8 mouse cellular contexts compared by ENCODE assay signal in the genomic region with DNA sequence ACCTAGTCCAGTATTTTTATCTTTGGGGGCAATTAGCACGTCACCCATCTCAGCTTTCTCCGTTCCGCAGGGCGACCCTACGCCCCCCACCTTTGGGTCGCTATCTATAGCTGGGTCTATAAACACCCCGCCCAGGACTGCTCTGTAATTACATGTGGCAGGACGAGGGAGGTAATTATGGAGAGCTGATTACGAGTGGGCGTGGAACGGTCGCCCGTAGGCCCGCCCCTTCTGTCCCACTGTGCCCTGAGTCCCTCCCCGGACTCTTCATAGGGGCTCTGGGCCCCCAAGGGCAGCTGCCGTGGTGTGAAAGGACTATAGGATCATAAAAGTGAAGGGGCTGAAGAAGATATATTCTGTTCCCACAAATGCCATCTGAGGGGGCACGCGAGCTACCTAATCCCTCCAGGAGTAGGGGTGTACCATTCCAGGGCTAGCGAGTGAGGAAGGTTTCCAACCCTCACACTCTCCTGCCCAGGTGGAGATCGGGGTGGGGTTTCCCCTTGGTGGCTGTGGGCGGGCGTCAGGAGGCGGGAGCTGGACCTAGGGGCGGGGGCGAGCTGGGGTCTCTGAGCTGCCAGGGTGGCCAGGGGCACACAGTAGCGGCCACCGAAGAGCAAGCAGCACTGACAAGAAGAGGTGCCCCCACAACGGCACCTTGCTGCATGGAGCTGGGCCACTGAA. TPM values are rescaled to one million over a fixed set of nuclear protein-coding genes. Genes with fewer than 3 reads are reported as not detected.
DNase-seq lines count a peak whose midpoint lies in the region; ATAC-seq and TF ChIP-seq lines count a peak whose summit lies in the region.

Gene Col11a2 (plus strand): TSS at position 560 of the 684 bp plus-strand sequence.

- TF ChIP-seq CTCF in C2C12 (IDR thresholded peaks at IDR 0.05; ENCODE audit: control insufficient read depth, insufficient read depth, insufficient read length) = no peak
- TF ChIP-seq CTCF in layer of hippocampus, adult 2 months (conservative IDR thresholded peaks at IDR 0.05) = peak; percentile 26; the same call in 1 of the 2 replicates

- WGBS in embryonic facial prominence, embryonic 14.5 days = 13% methylated on average over 23 of the region's 28 CpGs
- 12% methylated on average over 28 of the region's 28 CpGs for WGBS in midbrain, embryonic 10.5 days

- H3K4me2 ChIP-seq in embryonic facial prominence, embryonic 14.5 days (ENCODE audit: low read depth, low read length) = peak within 1 kb of the TSS; percentile 44

- peak; percentile 60 for ATAC-seq in embryonic facial prominence, embryonic 14.5 days (ENCODE audit: low read depth)

- H3K79me2 ChIP-seq in C2C12 (ENCODE audit: control insufficient read depth, insufficient read depth) = peaks cover 6% of the 10 kb centered on the region

- no peak for DNase-seq in frontal cortex, adult 2 months (ENCODE audit: extremely low spot score in 1 of 2, low spot score in 1 of 2)
- DNase-seq in frontal cortex, postnatal 36 days (ENCODE audit: low spot score in 2 of 2) = no peak
- DNase-seq in embryonic facial prominence, embryonic 14.5 days (ENCODE audit: low spot score) = peak; percentile 68
- DNase-seq in layer of hippocampus, adult 2 months (ENCODE audit: low spot score in 2 of 2) = no peak
- DNase-seq in midbrain, embryonic 10.5 days (ENCODE audit: low spot score) = no peak
- no peak for DNase-seq in ovary, postnatal 14 days (ENCODE audit: low spot score)
- no peak for DNase-seq in spleen, postnatal 4 days (ENCODE audit: low spot score in 2 of 2)

- H3K36me3 ChIP-seq in C2C12 (ENCODE audit: control insufficient read depth, insufficient read depth) = peaks cover 25% of the 10 kb centered on the region
- peaks cover 41% of the 10 kb centered on the region for H3K36me3 ChIP-seq in embryonic facial prominence, embryonic 14.5 days (ENCODE audit: control insufficient read depth, insufficient read depth, low read length)
- H3K36me3 ChIP-seq in midbrain, embryonic 10.5 days = peaks cover 46% of the 10 kb centered on the region

- H3K4me3 ChIP-seq in C2C12 (ENCODE audit: insufficient read depth, poor library complexity, severe bottlenecking) = no peak within 1 kb of the TSS
- peak within 1 kb of the TSS; percentile 32 for H3K4me3 ChIP-seq in embryonic facial prominence, embryonic 14.5 days (ENCODE audit: low read depth, low read length)
- H3K4me3 ChIP-seq in layer of hippocampus, adult 2 months = peak within 1 kb of the TSS; percentile 43
- H3K4me3 ChIP-seq in midbrain, embryonic 10.5 days = peak within 1 kb of the TSS; percentile 38

- H3K79me3 ChIP-seq in C2C12 (ENCODE audit: low read depth) = no peaks in the 10 kb centered on the region

- peak within 1 kb of the TSS; percentile 58 for H3K9ac ChIP-seq in embryonic facial prominence, embryonic 14.5 days (ENCODE audit: low read depth, low read length)

- H3K27me3 ChIP-seq in C2C12 (ENCODE audit: control insufficient read depth, insufficient read depth, insufficient read length) = no peaks in the 10 kb centered on the region
- H3K27me3 ChIP-seq in embryonic facial prominence, embryonic 14.5 days (replicated peaks; ENCODE audit: control insufficient read depth, insufficient read depth, low read length) = peaks cover 4% of the 10 kb centered on the region; the same call in 1 of the 2 replicates
- H3K27me3 ChIP-seq in midbrain, embryonic 10.5 days (ENCODE audit: low read depth, poor library complexity, severe bottlenecking) = peaks cover 48% of the 10 kb centered on the region

- H3K4me1 ChIP-seq in embryonic facial prominence, embryonic 14.5 days (ENCODE audit: control insufficient read depth, insufficient read depth, low read length) = peaks cover 10% of the 10 kb centered on the region; the same call in 1 of the 2 replicates
- H3K4me1 ChIP-seq in midbrain, embryonic 10.5 days = peaks cover 66% of the 10 kb centered on the region

- peak within 1 kb of the TSS; percentile 44 for H3K27ac ChIP-seq in embryonic facial prominence, embryonic 14.5 days (replicated peaks; ENCODE audit: low read depth, low read length)
- peak within 1 kb of the TSS; percentile 83 for H3K27ac ChIP-seq in layer of hippocampus, adult 2 months
- H3K27ac ChIP-seq in midbrain, embryonic 10.5 days (replicated peaks) = peak within 1 kb of the TSS; percentile 57

- H3ac ChIP-seq in C2C12 (ENCODE audit: control insufficient read depth, insufficient read length, low read depth) = peak within 1 kb of the TSS; percentile 6

- no peaks in the 10 kb centered on the region for H3K9me3 ChIP-seq in embryonic facial prominence, embryonic 14.5 days (ENCODE audit: control insufficient read depth, low read length)
- no peaks in the 10 kb centered on the region for H3K9me3 ChIP-seq in midbrain, embryonic 10.5 days (replicated peaks)

TF ChIP-seq in C2C12, 6 proteins besides CTCF, POLR2A, EP300 and RAD21:
- TF ChIP-seq MAX (IDR thresholded peaks at IDR 0.05) (no peak), MYOG (IDR thresholded peaks at IDR 0.05; ENCODE audit: control insufficient read depth, extremely low read depth, insufficient read length) (no peak), CEBPB (IDR thresholded peaks at IDR 0.05; ENCODE audit: low read depth) (no peak), MYOD1 (IDR thresholded peaks at IDR 0.05; ENCODE audit: control insufficient read depth, insufficient read length, low read depth) (no peak), USF1 (IDR thresholded peaks at IDR 0.05; ENCODE audit: low read depth) (no peak), FOSL1 (IDR thresholded peaks at IDR 0.05; ENCODE audit: insufficient read depth, low read length, poor library complexity, severe bottlenecking) (no peak)

RNA-seq across cellular contexts. Expression of gene Col11a2, which starts in this region (rescaled TPM):
- 10.0 and 10.7 TPM in 2 replicates for polyA plus RNA-seq in frontal cortex, adult 2 months (2012; rRNA removed)
- polyA plus RNA-seq in C2C12 (2012; fragmentation: generic; extraction: Trizol) = 0.77 TPM
- 53.9 and 64.3 TPM in 2 replicates for polyA plus RNA-seq in embryonic facial prominence, embryonic 14.5 days (2014; fragmentation: Nextera tagmentation; extraction: Ambion mirVana)
- total RNA-seq in layer of hippocampus, adult 2 months (2021) = 10 to 100 TPM; 18.9 to 23.1 TPM
- 0.92 and 1.1 TPM in 2 replicates for polyA plus RNA-seq in midbrain, embryonic 10.5 days (2016; fragmentation: Nextera tagmentation; extraction: Ambion mirVana)
